Mouse (Mus musculus) heart, adult 11 months (tissue): Measurements from ENCODE around the gene Fuz.

Experiments used
- DNase-seq: peaks from one replicate; pipeline ENCODE4 v3.0.0; 2022

The Fuz gene

DNA sequence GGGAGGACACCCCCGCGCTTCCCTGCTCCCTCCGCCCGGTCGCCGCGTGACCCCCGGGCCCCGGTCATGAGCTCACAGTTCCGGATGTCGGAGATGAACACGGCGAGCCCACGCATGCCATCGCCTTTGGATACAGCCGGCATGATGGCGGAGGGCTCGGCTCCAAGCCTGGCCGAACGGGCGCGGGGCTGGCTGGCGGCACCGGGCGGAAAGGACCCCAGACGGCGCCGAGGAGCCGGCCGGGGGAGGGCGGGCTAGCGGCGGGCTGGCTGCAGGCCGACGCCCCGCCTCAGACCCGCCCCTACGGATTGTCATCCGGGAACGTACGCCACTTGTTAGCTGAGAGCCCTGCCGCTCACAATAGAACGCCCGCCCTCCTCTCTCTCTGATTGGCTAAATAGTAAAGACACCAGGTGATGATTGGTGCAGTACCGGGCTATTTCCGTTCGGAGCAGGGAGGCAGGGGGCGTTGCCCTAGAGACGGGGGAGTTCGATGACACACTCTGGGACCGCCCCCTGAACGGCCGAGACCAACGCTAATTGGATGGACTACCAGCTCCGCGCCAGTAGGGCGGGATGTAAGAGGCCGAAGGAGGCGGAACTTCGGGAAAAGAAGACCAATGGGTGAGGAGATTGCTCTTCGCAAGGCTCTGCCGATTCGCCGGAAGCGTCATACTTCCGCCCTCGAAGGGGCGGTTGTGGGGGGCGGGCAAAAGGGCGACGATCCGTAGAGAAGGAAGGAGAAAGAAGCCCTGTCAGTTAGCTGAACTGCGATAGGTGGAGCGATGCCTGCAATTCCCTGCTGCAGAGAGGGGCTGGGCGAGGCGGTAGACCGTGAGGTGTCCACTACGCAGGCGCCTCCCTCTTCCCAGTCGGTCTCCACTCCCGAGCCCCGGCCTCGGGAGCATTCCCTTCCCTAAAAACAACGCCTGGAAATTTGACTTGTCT lies 33.6 kb downstream of the Fuz start, which contains the start of gene Ap2a1:
Gene Ap2a1, minus strand, starts transcription at position 293 of the 948 bp plus-strand sequence.
- peak; percentile 100 for DNase-seq

DNA sequence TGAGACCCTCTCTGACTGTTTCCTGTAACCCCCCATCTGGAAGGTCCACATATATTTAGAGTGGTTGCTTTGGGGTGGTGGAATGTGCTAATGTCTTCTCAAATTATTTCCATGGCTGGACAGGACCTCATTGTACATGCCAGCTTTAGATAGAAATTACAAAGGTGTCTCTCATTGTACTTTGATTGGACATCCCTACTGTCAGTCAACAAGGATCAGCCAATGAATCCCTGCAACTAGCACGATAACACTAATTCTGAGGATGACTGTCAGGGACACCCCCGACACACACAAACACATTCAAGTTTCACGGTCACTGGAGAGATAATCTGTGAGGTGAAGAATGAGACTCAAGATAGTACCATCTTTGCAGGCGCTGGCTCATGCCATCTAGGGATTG lies 42.8 kb downstream of the Fuz start:
- DNase-seq = no peak

GRCm38 (mm10) chr7:44942904-44943303 lies 47.0 kb downstream of the Fuz start, which contains the start of gene Tsks:
Gene Tsks, plus strand, starts transcription at chr7:44943204.
- DNase-seq = no peak

- DNase-seq = peak; percentile 66
Observed at GRCm38 (mm10) chr7:44949922-44950321, 54.0 kb downstream of the Fuz start.

GRCm38 (mm10) chr7:44951960-44952359 lies 56.1 kb downstream of the Fuz start:
- peak; percentile 98 for DNase-seq
